Mouse (Mus musculus): Measurements from ENCODE around the gene Pacsin3. TPM values are rescaled to one million over a fixed set of nuclear protein-coding genes. Genes with fewer than 3 reads are reported as not detected.

Gene Pacsin3
- total and polyA plus RNA-seq, 3 experiments = 1.2 to 9.1 (median 1.4) TPM

DNA sequence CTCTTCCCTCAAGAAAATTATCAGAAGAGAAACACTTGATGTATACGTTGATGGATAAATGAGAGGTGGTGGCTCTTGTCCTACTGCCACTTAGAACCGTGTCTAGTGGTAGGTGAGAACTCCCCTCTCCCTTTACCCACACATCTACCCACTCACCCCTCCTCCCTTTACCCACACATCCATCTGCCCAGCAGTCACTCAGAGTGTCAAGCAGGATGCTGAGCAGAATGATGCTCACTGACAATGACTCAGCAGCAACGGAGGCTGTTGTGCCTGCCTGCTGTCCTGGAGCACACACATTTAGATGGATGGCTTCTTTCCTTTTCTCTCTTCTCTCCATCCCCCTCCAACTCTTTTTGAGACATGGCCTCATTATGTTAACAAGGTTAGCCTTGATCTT, 47.1 kb downstream of the Pacsin3 start:
- no peak overlapping the region for H3K27ac ChIP-seq (ENCODE audit: insufficient read depth, low read depth)
- H3K27me3 ChIP-seq (replicated peaks) = no peaks in the 10 kb centered on the region
- no peaks in the 10 kb centered on the region for H3K79me2 ChIP-seq (replicated peaks; ENCODE audit: control insufficient read depth, extremely low read depth, insufficient read depth, poor library complexity, severe bottlenecking)
- no peak overlapping the region for H3K4me3 ChIP-seq (replicated peaks in 1 of 3; ENCODE audit: low read depth in 2 of 3, low read length in 2 of 3, poor library complexity in 1 of 3)
- no peak for DNase-seq (ENCODE audit: extremely low read depth)
- H3K4me1 ChIP-seq (ENCODE audit: control insufficient read depth in 1 of 2, insufficient read depth in 2 of 2) = peaks cover 5 to 29% of the 10 kb centered on the region in 2 experiments; a peak in 3 of 4 replicates
- no peak overlapping the region for H3K9ac ChIP-seq (ENCODE audit: insufficient read depth, low read depth)
- no peak for TF ChIP-seq MEF2A (IDR thresholded peaks at IDR 0.05; ENCODE audit: borderline replicate concordance, low read depth, low read length)
- TF ChIP-seq MAFK (IDR thresholded peaks at IDR 0.05; ENCODE audit: insufficient replicate concordance, low read length) = no peak
- no peak for TF ChIP-seq SIN3A (IDR thresholded peaks at IDR 0.05; ENCODE audit: low read length)
- no peak for TF ChIP-seq UBTF (IDR thresholded peaks at IDR 0.05; ENCODE audit: low read depth, low read length)
- no peak for TF ChIP-seq E2F4 (IDR thresholded peaks at IDR 0.05; ENCODE audit: insufficient replicate concordance, low read depth, low read length)
- no peak for TF ChIP-seq KAT2A (IDR thresholded peaks at IDR 0.05; ENCODE audit: insufficient replicate concordance, low read length)
- no peak for TF ChIP-seq BHLHE40 (IDR thresholded peaks at IDR 0.05; ENCODE audit: low read depth, low read length)
- no peak for TF ChIP-seq ZKSCAN1 (IDR thresholded peaks at IDR 0.05; ENCODE audit: borderline replicate concordance, low read depth, low read length)
- dilution Hi-C loops (cut with MboI; ENCODE audit: extremely low pct_ligation_motif_present, extremely low pct_unique_long_range_greater_than_20kb, low sequenced_read_pairs) = no loop called here
- no peaks in the 10 kb centered on the region for H3K9me3 ChIP-seq (replicated peaks; ENCODE audit: low read length)
- no peak overlapping the region for H3K4me2 ChIP-seq (ENCODE audit: insufficient read depth, low read depth, poor library complexity, severe bottlenecking)
- in situ Hi-C loops (cut with MboI; ENCODE audit: low pct_ligation_motif_present, low pct_unique_long_range_greater_than_20kb, low sequenced_read_pairs) = no loop called here
- no peaks in the 10 kb centered on the region for H3K36me3 ChIP-seq (replicated peaks in 1 of 2; ENCODE audit: control insufficient read depth in 1 of 2, insufficient read depth in 1 of 2, low read length in 1 of 2)

DNA sequence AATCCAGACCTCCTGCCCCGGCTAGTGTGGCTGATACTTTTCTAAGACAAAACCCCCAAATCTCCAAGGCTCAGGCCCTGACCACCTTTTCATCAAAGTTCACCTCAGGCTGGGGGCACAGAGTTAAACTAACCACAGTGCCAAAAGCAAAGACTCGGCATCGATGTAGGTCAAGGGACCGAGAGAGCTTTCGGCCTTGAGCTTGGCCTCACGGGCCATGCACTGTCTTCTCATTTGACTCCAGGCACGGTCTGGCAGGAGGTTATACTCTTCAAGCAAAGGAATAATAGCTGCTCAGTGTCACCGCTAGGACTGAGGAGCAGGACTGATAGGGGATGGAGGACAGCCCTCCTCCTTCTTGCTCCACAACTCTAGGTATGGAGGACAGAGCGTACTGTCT, 50.2 kb downstream of the Pacsin3 start:
- H3K4me2 ChIP-seq (ENCODE audit: insufficient read depth, low read depth, poor library complexity, severe bottlenecking) = no peak overlapping the region
- in situ Hi-C loops (cut with MboI; ENCODE audit: low pct_ligation_motif_present, low pct_unique_long_range_greater_than_20kb, low sequenced_read_pairs) = no loop called here
- no peak overlapping the region for H3K4me3 ChIP-seq (replicated peaks in 1 of 3; ENCODE audit: low read depth in 2 of 3, low read length in 2 of 3, poor library complexity in 1 of 3)
- dilution Hi-C loops (cut with MboI; ENCODE audit: extremely low pct_ligation_motif_present, extremely low pct_unique_long_range_greater_than_20kb, low sequenced_read_pairs) = no loop called here
- DNase-seq (ENCODE audit: extremely low read depth) = no peak
- H3K9ac ChIP-seq (ENCODE audit: insufficient read depth, low read depth) = no peak overlapping the region
- no peaks in the 10 kb centered on the region for H3K36me3 ChIP-seq (replicated peaks in 1 of 2; ENCODE audit: control insufficient read depth in 1 of 2, insufficient read depth in 1 of 2, low read length in 1 of 2)
- TF ChIP-seq TCF12 (IDR thresholded peaks at IDR 0.05; ENCODE audit: low read depth, low read length) (no peak), CHD2 (IDR thresholded peaks at IDR 0.05; ENCODE audit: low read length) (no peak), GABPA (IDR thresholded peaks at IDR 0.05; ENCODE audit: insufficient replicate concordance, low read depth, low read length) (no peak), IRF4 (IDR thresholded peaks at IDR 0.05; ENCODE audit: low read depth, low read length) (no peak), TBP (conservative IDR thresholded peaks at IDR 0.05; ENCODE audit: low read depth, low read length) (no peak), JUND (conservative IDR thresholded peaks at IDR 0.05; ENCODE audit: low read depth, low read length) (no peak), PAX5 (IDR thresholded peaks at IDR 0.05; ENCODE audit: low read length) (no peak), MAX (IDR thresholded peaks at IDR 0.05; ENCODE audit: low read length) (no peak), KAT2A (IDR thresholded peaks at IDR 0.05; ENCODE audit: insufficient replicate concordance, low read length) (no peak), ELF1 (IDR thresholded peaks at IDR 0.05; ENCODE audit: low read depth, low read length) (no peak), USF2 (conservative IDR thresholded peaks at IDR 0.05; ENCODE audit: low read depth, low read length) (no peak), UBTF (IDR thresholded peaks at IDR 0.05; ENCODE audit: low read depth, low read length) (no peak), CTCF (conservative IDR thresholded peaks at IDR 0.05 in 1 of 2, IDR thresholded peaks at IDR 0.05 in 1 of 2; ENCODE audit: low read depth in 2 of 2, low read length in 2 of 2) (no peak), MAZ (IDR thresholded peaks at IDR 0.05; ENCODE audit: low read depth, low read length) (no peak), MXI1 (IDR thresholded peaks at IDR 0.05; ENCODE audit: low read depth, low read length) (no peak)
- no peak overlapping the region for H3K27ac ChIP-seq (ENCODE audit: insufficient read depth, low read depth)
- H3K9me3 ChIP-seq (replicated peaks; ENCODE audit: low read length) = no peaks in the 10 kb centered on the region
- H3K27me3 ChIP-seq (replicated peaks) = no peaks in the 10 kb centered on the region
- H3K4me1 ChIP-seq (ENCODE audit: control insufficient read depth in 1 of 2, insufficient read depth in 2 of 2) = peaks cover 10 to 46% of the 10 kb centered on the region in 2 experiments
- no peaks in the 10 kb centered on the region for H3K79me2 ChIP-seq (replicated peaks; ENCODE audit: control insufficient read depth, extremely low read depth, insufficient read depth, poor library complexity, severe bottlenecking)
